ENCODE assay signal across 8 mouse cellular contexts in the genomic region with DNA sequence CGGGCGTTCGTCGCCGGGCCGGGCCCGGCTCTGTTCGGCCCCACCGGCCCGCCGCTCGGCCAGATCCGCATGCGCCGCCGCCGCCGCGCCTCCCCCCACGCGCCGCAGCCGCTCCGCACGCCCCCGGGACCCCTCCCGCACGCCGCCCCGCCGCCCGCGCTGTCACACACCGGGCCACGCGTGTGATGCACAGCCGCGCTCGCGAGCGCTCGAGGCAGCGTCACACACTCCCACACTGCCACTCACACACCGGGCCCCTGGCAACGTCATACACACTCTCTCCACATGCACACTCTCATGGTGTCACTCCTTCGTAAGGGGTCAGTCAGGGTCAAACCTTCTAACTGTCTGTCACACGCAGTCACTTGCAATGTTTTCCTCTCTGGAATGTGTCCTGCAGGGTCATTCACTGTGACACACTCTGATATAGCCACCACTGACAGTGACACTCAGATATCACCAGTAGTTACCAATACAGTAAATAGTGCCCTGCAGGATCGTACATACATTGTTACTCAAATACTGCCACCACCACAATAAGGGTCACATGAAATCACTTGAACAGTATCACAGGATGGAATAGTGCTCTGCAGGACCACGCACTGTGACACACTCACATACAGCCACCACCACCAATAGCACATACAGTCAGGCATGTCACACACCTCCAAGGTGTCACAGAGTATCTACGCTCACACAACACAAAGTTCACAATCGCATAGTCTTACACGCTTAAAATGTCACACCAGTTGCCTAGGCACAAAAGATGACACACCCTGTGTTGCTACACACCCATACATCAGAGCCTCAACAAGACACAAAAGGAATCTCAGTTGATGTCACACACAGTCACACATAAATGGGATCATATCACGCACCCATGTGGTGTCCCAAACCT. TPM values are rescaled to one million over a fixed set of nuclear protein-coding genes. Genes with fewer than 3 reads are reported as not detected.
DNase-seq lines count a peak whose midpoint lies in the region; ATAC-seq and TF ChIP-seq lines count a peak whose summit lies in the region.

No protein-coding gene starts in this region.

- peak; percentile 15 for DNase-seq in lung, adult 2 months
- no peak for DNase-seq in lung, postnatal 25 days (ENCODE audit: low spot score)
- peak; percentile 82 for DNase-seq in left cerebral cortex, postnatal 25 days (ENCODE audit: low spot score in 2 of 2)
- DNase-seq in midbrain, postnatal 0 days (ENCODE audit: low spot score) = peak; percentile 77
- DNase-seq in ovary, postnatal 10 days (ENCODE audit: low spot score) = no peak

- no peaks in the 10 kb centered on the region for H3K36me3 ChIP-seq in forebrain, embryonic 15.5 days
- H3K36me3 ChIP-seq in hindbrain, embryonic 16.5 days (ENCODE audit: control insufficient read depth, insufficient read depth, low read length) = no peaks in the 10 kb centered on the region
- H3K36me3 ChIP-seq in midbrain, postnatal 0 days (ENCODE audit: insufficient read depth, low read length) = no peaks in the 10 kb centered on the region

- no peak overlapping the region for H3K4me3 ChIP-seq in lung, adult 2 months (replicated peaks; ENCODE audit: extremely low read depth, low read depth, low read length)
- H3K4me3 ChIP-seq in brown adipose tissue, adult 24 weeks (ENCODE audit: insufficient read depth, low read depth, low read length) = peak overlapping the region; percentile 21; the same call in 1 of the 2 replicates
- peak overlapping the region; percentile 51 for H3K4me3 ChIP-seq in forebrain, embryonic 15.5 days
- peak overlapping the region; percentile 66 for H3K4me3 ChIP-seq in hindbrain, embryonic 16.5 days (ENCODE audit: low read length)
- H3K4me3 ChIP-seq in midbrain, postnatal 0 days (ENCODE audit: low read depth, low read length) = peak overlapping the region; percentile 67

- intact Hi-C loops in left cerebral cortex, postnatal 25 days (cut with DNase I) = loop anchor here (5.0 kb wide), 1 partner anchor 109 kb away; the partner anchor contains the start of gene Ltbp4

- H3K4me1 ChIP-seq in lung, adult 2 months (ENCODE audit: control insufficient read depth, insufficient read depth, low read length) = peaks cover 9% of the 10 kb centered on the region; the same call in 1 of the 2 replicates
- H3K4me1 ChIP-seq in brown adipose tissue, adult 24 weeks (ENCODE audit: control insufficient read depth, insufficient read depth, insufficient read length, low read length) = peaks cover 3% of the 10 kb centered on the region; the same call in 1 of the 2 replicates
- H3K4me1 ChIP-seq in forebrain, embryonic 15.5 days = peaks cover 12% of the 10 kb centered on the region; the same call in 1 of the 2 replicates
- H3K4me1 ChIP-seq in hindbrain, embryonic 16.5 days (ENCODE audit: control insufficient read depth, insufficient read depth, low read depth, low read length) = peaks cover 9% of the 10 kb centered on the region
- H3K4me1 ChIP-seq in midbrain, postnatal 0 days (ENCODE audit: insufficient read depth, low read length) = no peaks in the 10 kb centered on the region

- no peak for TF ChIP-seq POLR2A in lung, adult 2 months (IDR thresholded peaks at IDR 0.05; ENCODE audit: borderline replicate concordance, extremely low read depth, low read depth, low read length)

- no peak for TF ChIP-seq CTCF in lung, adult 2 months (IDR thresholded peaks at IDR 0.05; ENCODE audit: insufficient read depth, low read length)
- TF ChIP-seq CTCF in midbrain, postnatal 0 days (IDR thresholded peaks at IDR 0.05) = no peak

- H3K9me3 ChIP-seq in forebrain, embryonic 15.5 days = no peaks in the 10 kb centered on the region
- no peaks in the 10 kb centered on the region for H3K9me3 ChIP-seq in hindbrain, embryonic 16.5 days (ENCODE audit: control insufficient read depth, low read length)
- H3K9me3 ChIP-seq in midbrain, postnatal 0 days (ENCODE audit: low read length) = no peaks in the 10 kb centered on the region

- peak; percentile 52 for ATAC-seq in forebrain, embryonic 15.5 days (replicated peaks)
- peak; percentile 29 for ATAC-seq in hindbrain, embryonic 16.5 days
- peak; percentile 78 for ATAC-seq in midbrain, postnatal 0 days (ENCODE audit: low FRiP score)

- H3K9ac ChIP-seq in forebrain, embryonic 15.5 days (replicated peaks) = peak overlapping the region; percentile 72
- peak overlapping the region; percentile 82 for H3K9ac ChIP-seq in hindbrain, embryonic 16.5 days (ENCODE audit: low read depth, low read length)
- H3K9ac ChIP-seq in midbrain, postnatal 0 days (replicated peaks; ENCODE audit: low read length, poor library complexity, severe bottlenecking) = peak overlapping the region; percentile 85

- H3K27ac ChIP-seq in brown adipose tissue, adult 24 weeks (replicated peaks; ENCODE audit: low read depth, low read length) = no peak overlapping the region
- H3K27ac ChIP-seq in forebrain, embryonic 15.5 days (replicated peaks) = peak overlapping the region; percentile 53
- H3K27ac ChIP-seq in hindbrain, embryonic 16.5 days (ENCODE audit: low read depth, low read length) = peak overlapping the region; percentile 81
- peak overlapping the region; percentile 85 for H3K27ac ChIP-seq in midbrain, postnatal 0 days (ENCODE audit: low read depth, low read length)

- peak overlapping the region; percentile 73 for H3K4me2 ChIP-seq in forebrain, embryonic 15.5 days (replicated peaks)
- H3K4me2 ChIP-seq in hindbrain, embryonic 16.5 days (ENCODE audit: low read length) = peak overlapping the region; percentile 96
- H3K4me2 ChIP-seq in midbrain, postnatal 0 days (ENCODE audit: low read depth, low read length, poor library complexity, severe bottlenecking) = peak overlapping the region; percentile 79

- WGBS in lung, adult 2 months = 6% methylated on average over 53 of the region's 53 CpGs
- WGBS in forebrain, embryonic 15.5 days = 6% methylated on average over 48 of the region's 53 CpGs
- WGBS in hindbrain, embryonic 16.5 days = 9% methylated on average over 39 of the region's 53 CpGs
- 17% methylated on average over 20 of the region's 53 CpGs for WGBS in midbrain, postnatal 0 days

- H3K27me3 ChIP-seq in forebrain, embryonic 15.5 days = no peaks in the 10 kb centered on the region
- no peaks in the 10 kb centered on the region for H3K27me3 ChIP-seq in hindbrain, embryonic 16.5 days (replicated peaks; ENCODE audit: control insufficient read depth, insufficient read depth, low read length)
- no peaks in the 10 kb centered on the region for H3K27me3 ChIP-seq in midbrain, postnatal 0 days (ENCODE audit: insufficient read depth, low read length)

RNA-seq across cellular contexts. Expression of gene Sptbn4, which starts 0.7 kb away (rescaled TPM):
- polyA plus RNA-seq in lung, adult 2 months (2012; rRNA removed) = 0.05 and 0.13 TPM in 2 replicates
- polyA plus RNA-seq in brown adipose tissue, adult 24 weeks (2012; ENCODE audit: insufficient read depth, insufficient read length, missing spikeins) = 0.20 TPM in 1 of 2 replicates, not detected in the other
- polyA plus RNA-seq in forebrain, embryonic 15.5 days (2015; fragmentation: Nextera tagmentation; extraction: Ambion mirVana) = 2.0 and 2.2 TPM in 2 replicates
- polyA plus RNA-seq in hindbrain, embryonic 16.5 days (2015; fragmentation: Nextera tagmentation; extraction: Ambion mirVana) = 3.1 and 3.7 TPM in 2 replicates
- total RNA-seq in left cerebral cortex, postnatal 25 days (2021) = 100 to 1,000 TPM; 132 to 139 TPM
- 27.1 and 36.3 TPM in 2 replicates for total RNA-seq in midbrain, postnatal 0 days (2014; rRNA removed)
- 3.4 and 4.0 TPM in 2 replicates for polyA plus RNA-seq in midbrain, postnatal 0 days (2015; fragmentation: Nextera tagmentation; extraction: Ambion mirVana)

RNA-seq across cellular contexts. Expression of gene Blvrb, which starts 1.0 kb away (rescaled TPM):
- 71.6 and 78.8 TPM in 2 replicates for polyA plus RNA-seq in lung, adult 2 months (2012; rRNA removed)
- 80.2 and 109 TPM in 2 replicates for polyA plus RNA-seq in brown adipose tissue, adult 24 weeks (2012; ENCODE audit: insufficient read depth, insufficient read length, missing spikeins)
- 15.8 and 17.1 TPM in 2 replicates for polyA plus RNA-seq in forebrain, embryonic 15.5 days (2015; fragmentation: Nextera tagmentation; extraction: Ambion mirVana)
- 23.4 and 23.7 TPM in 2 replicates for polyA plus RNA-seq in hindbrain, embryonic 16.5 days (2015; fragmentation: Nextera tagmentation; extraction: Ambion mirVana)
- 10 to 100 TPM; 12.0 to 15.9 TPM for total RNA-seq in left cerebral cortex, postnatal 25 days (2021)
- total RNA-seq in midbrain, postnatal 0 days (2014; rRNA removed) = 13.7 and 19.5 TPM in 2 replicates
- polyA plus RNA-seq in midbrain, postnatal 0 days (2015; fragmentation: Nextera tagmentation; extraction: Ambion mirVana) = 15.9 and 18.3 TPM in 2 replicates

RNA-seq across cellular contexts. Expression of gene Sertad3, which starts 26.8 kb away (rescaled TPM):
- polyA plus RNA-seq in lung, adult 2 months (2012; rRNA removed) = 10.2 and 10.5 TPM in 2 replicates
- 4.2 and 8.3 TPM in 2 replicates for polyA plus RNA-seq in brown adipose tissue, adult 24 weeks (2012; ENCODE audit: insufficient read depth, insufficient read length, missing spikeins)
- polyA plus RNA-seq in forebrain, embryonic 15.5 days (2015; fragmentation: Nextera tagmentation; extraction: Ambion mirVana) = 13.8 and 14.3 TPM in 2 replicates
- 9.7 and 10.7 TPM in 2 replicates for polyA plus RNA-seq in hindbrain, embryonic 16.5 days (2015; fragmentation: Nextera tagmentation; extraction: Ambion mirVana)
- total RNA-seq in left cerebral cortex, postnatal 25 days (2021) = 1 to 10 TPM; 2.8 to 4.6 TPM
- 5.0 and 5.7 TPM in 2 replicates for total RNA-seq in midbrain, postnatal 0 days (2014; rRNA removed)
- 4.0 and 4.3 TPM in 2 replicates for polyA plus RNA-seq in midbrain, postnatal 0 days (2015; fragmentation: Nextera tagmentation; extraction: Ambion mirVana)

RNA-seq across cellular contexts. Expression of gene Sertad1, which starts 39.9 kb away (rescaled TPM):
- 50.7 and 56.1 TPM in 2 replicates for polyA plus RNA-seq in lung, adult 2 months (2012; rRNA removed)
- 10.1 and 13.6 TPM in 2 replicates for polyA plus RNA-seq in brown adipose tissue, adult 24 weeks (2012; ENCODE audit: insufficient read depth, insufficient read length, missing spikeins)
- 6.4 and 8.3 TPM in 2 replicates for polyA plus RNA-seq in forebrain, embryonic 15.5 days (2015; fragmentation: Nextera tagmentation; extraction: Ambion mirVana)
- 9.8 and 11.4 TPM in 2 replicates for polyA plus RNA-seq in hindbrain, embryonic 16.5 days (2015; fragmentation: Nextera tagmentation; extraction: Ambion mirVana)
- 10 to 100 TPM; 16.1 to 16.8 TPM for total RNA-seq in left cerebral cortex, postnatal 25 days (2021)
- total RNA-seq in midbrain, postnatal 0 days (2014; rRNA removed) = 9.3 and 10.5 TPM in 2 replicates
- 6.9 and 7.3 TPM in 2 replicates for polyA plus RNA-seq in midbrain, postnatal 0 days (2015; fragmentation: Nextera tagmentation; extraction: Ambion mirVana)

RNA-seq across cellular contexts. Expression of gene Prx, which starts 52.4 kb away (rescaled TPM):
- polyA plus RNA-seq in lung, adult 2 months (2012; rRNA removed) = 62.0 and 67.4 TPM in 2 replicates
- 0.32 and 0.50 TPM in 2 replicates for polyA plus RNA-seq in brown adipose tissue, adult 24 weeks (2012; ENCODE audit: insufficient read depth, insufficient read length, missing spikeins)
- polyA plus RNA-seq in forebrain, embryonic 15.5 days (2015; fragmentation: Nextera tagmentation; extraction: Ambion mirVana) = 1.1 and 1.3 TPM in 2 replicates
- 1.8 and 1.9 TPM in 2 replicates for polyA plus RNA-seq in hindbrain, embryonic 16.5 days (2015; fragmentation: Nextera tagmentation; extraction: Ambion mirVana)
- under 1 TPM; 0.32 to 0.62 TPM for total RNA-seq in left cerebral cortex, postnatal 25 days (2021)
- total RNA-seq in midbrain, postnatal 0 days (2014; rRNA removed) = 3.2 and 3.4 TPM in 2 replicates
- 1.5 and 1.9 TPM in 2 replicates for polyA plus RNA-seq in midbrain, postnatal 0 days (2015; fragmentation: Nextera tagmentation; extraction: Ambion mirVana)

Comparison
In these comparisons a context has a peak if more than half of its experiments do, and no peak if none do; other contexts are left out.
1. DNase-seq: peak in lung, adult 2 months (single experiment), left cerebral cortex, postnatal 25 days (2 of 2) and midbrain, postnatal 0 days (single experiment); none in lung, postnatal 25 days (single experiment) and ovary, postnatal 10 days (single experiment).
2. Peak in every context shown above with its lines, with median percentiles within 50 percentile points of each other: ATAC-seq, H3K4me2 ChIP-seq and H3K9ac ChIP-seq.